9 mouse cellular contexts compared by ENCODE assay signal in the genomic region with DNA sequence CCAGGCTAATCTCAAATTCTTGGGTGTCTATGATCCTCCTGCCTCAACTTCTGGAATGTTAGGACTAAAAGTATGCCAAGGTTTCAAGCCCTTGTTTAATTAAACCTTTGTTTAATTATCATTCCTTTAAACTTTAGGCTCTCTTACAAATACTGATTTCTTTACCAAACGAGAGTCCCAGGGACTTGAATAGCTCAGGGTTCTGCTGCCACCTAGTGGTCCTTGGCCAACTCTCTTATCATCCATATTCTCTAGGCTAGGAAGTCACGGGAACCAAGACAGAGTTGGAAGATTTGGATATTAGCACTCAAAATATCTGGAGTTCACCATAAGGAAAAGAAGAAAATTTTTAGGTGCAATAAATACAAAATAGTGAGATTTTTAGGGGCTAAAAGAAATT. TPM values are rescaled to one million over a fixed set of nuclear protein-coding genes. Genes with fewer than 3 reads are reported as not detected.
DNase-seq lines count a peak whose midpoint lies in the region; ATAC-seq and TF ChIP-seq lines count a peak whose summit lies in the region.
"Had no signal": no experiment of that assay in that cellular context is flagged by ENCODE, and none has a peak within 500 bp of the region (broad histone marks: within the 10 kb centered on the region; RNA-seq: fewer than 3 reads in every experiment).

No protein-coding gene starts in this region.

- ATAC-seq in cerebellum, adult (ENCODE audit: insufficient number of reproducible peaks, low FRiP score, low TSS enrichment): peak; percentile 83

- no peaks in the 10 kb centered on the region for H3K27me3 ChIP-seq in liver, adult 2 months (ENCODE audit: control insufficient read depth, insufficient read depth, low read length)

- WGBS in liver, adult 2 months: 9% methylated on average over 2 of the region's 2 CpGs

- TF ChIP-seq CTCF in liver, adult 2 months (IDR thresholded peaks at IDR 0.05; ENCODE audit: low read depth, low read length): peak; percentile 75

- no peaks in the 10 kb centered on the region for H3K4me1 ChIP-seq in liver, adult 2 months (ENCODE audit: control insufficient read depth, insufficient read depth, low read length)

- H3K79me2 ChIP-seq in liver, adult 2 months (ENCODE audit: control insufficient read depth, insufficient read depth, low read length): no peaks in the 10 kb centered on the region

- peak; percentile 23 to 54 for DNase-seq in urinary bladder, adult 18-20 months (ENCODE audit: low spot score in 2 of 2)
- no peak for DNase-seq in urinary bladder, adult 2 months (ENCODE audit: low spot score)
- peak; percentile 34 to 72 for DNase-seq in frontal cortex, postnatal 14 days (ENCODE audit: low spot score in 2 of 2)
- peak; percentile 53 to 81 for DNase-seq in kidney, adult 8-10 months
- DNase-seq in liver, adult 2 months (ENCODE audit: extremely low read depth, low read depth, low spot score): peak; percentile 68
- DNase-seq in retina, adult 2 months (ENCODE audit: low read depth, low spot score): peak; percentile 51
- DNase-seq in thymus, postnatal 4 days: peak; percentile 86

- TF ChIP-seq POLR2A in liver, adult 2 months (IDR thresholded peaks at IDR 0.05; ENCODE audit: extremely low read depth, insufficient read depth, low read length): no peak

- no peak overlapping the region for H3K4me3 ChIP-seq in liver, adult 2 months (ENCODE audit: insufficient read depth, low read depth, low read length)
- H3K4me3 ChIP-seq: heart, embryonic 15.5 days had no signal

- no peak overlapping the region for H3K9ac ChIP-seq in liver, adult 2 months (ENCODE audit: low read depth, low read length)
- H3K9ac ChIP-seq: heart, embryonic 15.5 days had no signal

- no peak overlapping the region for H3K27ac ChIP-seq in liver, adult 2 months (replicated peaks; ENCODE audit: insufficient read depth, low read depth, low read length)
- H3K27ac ChIP-seq: heart, embryonic 15.5 days had no signal

- no peaks in the 10 kb centered on the region for H3K36me3 ChIP-seq in liver, adult 2 months (ENCODE audit: control insufficient read depth, insufficient read depth, low read length)
- H3K36me3 ChIP-seq: heart, embryonic 15.5 days had no signal

RNA-seq across cellular contexts. Expression of a gene that starts 28.0 kb away (rescaled TPM):
- polyA plus RNA-seq in urinary bladder, adult 2 months (2012; rRNA removed): 40.9 and 45.8 TPM in 2 replicates
- 7.8 and 9.1 TPM in 2 replicates for total RNA-seq in liver, adult 2 months (2014; rRNA removed)
- 7.0 and 7.1 TPM in 2 replicates for polyA plus RNA-seq in liver, adult 2 months (2012; rRNA removed)

RNA-seq across cellular contexts. Expression of a gene that starts 35.8 kb away (rescaled TPM):
- 2.7 and 3.6 TPM in 2 replicates for polyA plus RNA-seq in urinary bladder, adult 2 months (2012; rRNA removed)
- total RNA-seq in liver, adult 2 months (2014; rRNA removed): 6.4 and 13.9 TPM in 2 replicates
- 0.27 and 1.1 TPM in 2 replicates for polyA plus RNA-seq in liver, adult 2 months (2012; rRNA removed)
- polyA plus RNA-seq: heart, embryonic 15.5 days had no signal
